Mouse (Mus musculus): ENCODE data around the gene Rad54l. TPM values are rescaled to one million over a fixed set of nuclear protein-coding genes. Genes with fewer than 3 reads are reported as not detected.

Gene Rad54l
- total and polyA plus RNA-seq, 3 experiments: 29.4 to 44.0 TPM; not detected in 1

DNA sequence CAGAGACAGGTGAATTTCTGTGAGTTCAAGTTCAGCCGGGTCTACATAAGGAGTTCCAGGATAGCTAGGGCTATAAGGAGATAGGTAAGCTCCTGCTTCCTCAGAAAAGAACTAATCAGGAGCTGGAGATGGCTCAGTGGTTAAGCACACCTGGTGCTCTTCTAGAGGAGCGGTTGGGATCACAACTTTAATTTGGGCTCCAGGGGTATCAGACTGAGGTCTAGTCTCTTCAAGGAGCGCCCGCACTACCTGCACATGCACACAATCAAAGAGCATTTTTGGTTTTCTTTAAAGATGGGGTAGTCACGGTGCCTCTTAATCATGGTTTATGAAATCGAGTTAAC lies 26.3 kb upstream of the Rad54l start:
- peak overlapping the region; percentile 67 for H3K27ac ChIP-seq (ENCODE audit: control insufficient read depth, low read depth, low read length)
- no peaks in the 10 kb centered on the region for H3K9me3 ChIP-seq (replicated peaks; ENCODE audit: insufficient read depth, low read length)
- peaks cover 0 to 4% of the 10 kb centered on the region in 2 experiments; a peak in 3 of 4 replicates for H3K36me3 ChIP-seq (ENCODE audit: control insufficient read depth in 1 of 2, insufficient read depth in 2 of 2, low read length in 2 of 2)
- H3K4me1 ChIP-seq (ENCODE audit: control insufficient read depth in 1 of 2, insufficient read depth in 2 of 2, low read length in 2 of 2): peaks cover 0 to 10% of the 10 kb centered on the region in 2 experiments; a peak in 2 of 4 replicates
- peak overlapping the region; percentile 94 for H3K9ac ChIP-seq (ENCODE audit: control insufficient read depth, low read depth, low read length, poor library complexity, severe bottlenecking)
- H3K79me2 ChIP-seq (ENCODE audit: control insufficient read depth, insufficient read depth, low read length, poor library complexity): peaks cover 14% of the 10 kb centered on the region
- TF ChIP-seq CHD1 (IDR thresholded peaks at IDR 0.05; ENCODE audit: low read depth, low read length): no peak
- TF ChIP-seq TBP (IDR thresholded peaks at IDR 0.05; ENCODE audit: low read depth, low read length): no peak
- TF ChIP-seq POLR2AphosphoS5 (IDR thresholded peaks at IDR 0.05; ENCODE audit: borderline replicate concordance, low read depth, low read length): no peak
- DNase-seq (ENCODE audit: low read depth, low spot score): no peak
- H3K4me3 ChIP-seq (ENCODE audit: control insufficient read depth in 1 of 2, insufficient read depth in 1 of 2, low read depth in 2 of 2, low read length in 2 of 2): peak overlapping the region; percentile 77 to 79
- H3K27me3 ChIP-seq (ENCODE audit: control insufficient read depth in 1 of 2, insufficient read depth in 2 of 2, low read length in 2 of 2): no peaks in the 10 kb centered on the region

DNA sequence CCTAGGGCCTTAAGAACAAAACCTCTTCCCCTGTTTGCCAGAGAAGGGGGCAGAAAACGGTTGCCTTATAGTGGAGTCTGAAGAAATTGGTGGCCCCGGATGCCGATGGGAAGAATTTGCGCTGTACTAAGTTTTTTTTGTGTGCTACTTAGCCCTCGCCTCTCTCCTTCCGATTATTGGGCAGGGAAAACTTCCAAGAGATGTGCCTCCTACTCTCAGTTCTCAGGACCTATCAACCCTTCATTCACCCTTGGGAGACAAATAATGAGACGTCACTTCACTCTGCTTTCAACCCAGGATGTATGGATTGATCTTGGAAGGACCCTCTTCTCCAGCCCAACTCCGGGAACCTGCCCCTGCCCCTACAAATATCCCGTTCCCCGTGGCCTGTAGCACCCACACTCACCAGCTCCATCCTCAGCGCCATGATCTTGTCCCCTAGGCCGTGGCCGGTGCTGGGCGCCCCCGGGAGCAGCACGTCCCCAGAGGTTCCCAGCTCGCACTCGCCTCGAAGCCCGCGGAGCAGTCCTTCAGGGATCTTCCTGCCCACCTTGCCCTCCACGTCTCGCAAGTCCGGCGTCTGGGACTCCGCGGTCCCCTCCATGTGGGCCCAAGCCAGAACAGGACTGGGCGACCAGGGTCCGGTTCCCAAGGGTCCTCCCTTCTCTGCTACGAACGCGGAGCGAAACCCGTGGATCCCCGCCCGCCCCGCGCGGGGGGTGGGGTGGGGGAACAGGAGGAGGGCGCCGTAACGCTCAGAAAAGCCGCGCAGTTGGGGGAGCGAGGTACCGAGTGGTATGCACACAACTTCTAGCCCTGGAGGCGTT lies 20.6 kb upstream of the Rad54l start:
- no peaks in the 10 kb centered on the region for H3K27me3 ChIP-seq (ENCODE audit: control insufficient read depth in 1 of 2, insufficient read depth in 2 of 2, low read length in 2 of 2)
- H3K4me1 ChIP-seq (ENCODE audit: control insufficient read depth in 1 of 2, insufficient read depth in 2 of 2, low read length in 2 of 2): 0 out of 4 replicates have a peak, but pooled peaks cover 0 to 3% of the 10 kb centered on the region in 2 experiments
- H3K36me3 ChIP-seq (ENCODE audit: control insufficient read depth in 1 of 2, insufficient read depth in 2 of 2, low read length in 2 of 2): no peaks in the 10 kb centered on the region
- peak; percentile 67 for DNase-seq (ENCODE audit: low read depth, low spot score)
- no peaks in the 10 kb centered on the region for H3K9me3 ChIP-seq (replicated peaks; ENCODE audit: insufficient read depth, low read length)
- H3K79me2 ChIP-seq (ENCODE audit: control insufficient read depth, insufficient read depth, low read length, poor library complexity): no peaks in the 10 kb centered on the region
- H3K4me3 ChIP-seq (ENCODE audit: control insufficient read depth in 1 of 2, insufficient read depth in 1 of 2, low read depth in 2 of 2, low read length in 2 of 2): peak overlapping the region; percentile 54 to 88
- TF ChIP-seq TBP (IDR thresholded peaks at IDR 0.05; ENCODE audit: low read depth, low read length) (no peak), POLR2A (IDR thresholded peaks at IDR 0.05; ENCODE audit: control insufficient read depth in 1 of 2, insufficient read depth in 1 of 2, low read depth in 1 of 2, low read length in 2 of 2, poor library complexity in 1 of 2) (no peak), MAZ (IDR thresholded peaks at IDR 0.05; ENCODE audit: low read depth, low read length) (peak; percentile 92), TCF12 (IDR thresholded peaks at IDR 0.05; ENCODE audit: low read depth, low read length) (no peak), UBTF (IDR thresholded peaks at IDR 0.05; ENCODE audit: borderline replicate concordance, insufficient read depth, low read depth, low read length) (peak; percentile 17; the same call in 1 of the 2 replicates), ZC3H11A (IDR thresholded peaks at IDR 0.05; ENCODE audit: low read depth, low read length) (no peak), GATA1 (IDR thresholded peaks at IDR 0.05; ENCODE audit: low read depth, low read length) (no peak), EP300 (IDR thresholded peaks at IDR 0.05; ENCODE audit: low read depth in 1 of 2, low read length in 2 of 2) (peak in 1 of 2 experiments; percentile 25; a peak in 1 of 4 replicates), MXI1 (IDR thresholded peaks at IDR 0.05; ENCODE audit: low read depth, low read length) (peak; percentile 99), ZNF384 (IDR thresholded peaks at IDR 0.05; ENCODE audit: low read depth, low read length) (no peak), POLR2AphosphoS5 (IDR thresholded peaks at IDR 0.05; ENCODE audit: borderline replicate concordance, low read depth, low read length) (no peak)
- H3K27ac ChIP-seq (ENCODE audit: control insufficient read depth, low read depth, low read length): no peak overlapping the region
- peak overlapping the region; percentile 59 for H3K9ac ChIP-seq (ENCODE audit: control insufficient read depth, low read depth, low read length, poor library complexity, severe bottlenecking)

Data from MEL (cell line).